Mouse (Mus musculus) 416B (cell line): ENCODE measurements at regions not wholly inside any gene's neighbourhood (a gene's known extent, or its start where the extent isn't known, plus 50 kb on each side); places are given as distances from the start of the nearest gene placed in this dataset.

ENCODE experiments used
- DNase-seq: peaks from one replicate; pipeline ENCODE4 v3.0.0; 2011; ENCODE audit warnings: low read depth

DNA sequence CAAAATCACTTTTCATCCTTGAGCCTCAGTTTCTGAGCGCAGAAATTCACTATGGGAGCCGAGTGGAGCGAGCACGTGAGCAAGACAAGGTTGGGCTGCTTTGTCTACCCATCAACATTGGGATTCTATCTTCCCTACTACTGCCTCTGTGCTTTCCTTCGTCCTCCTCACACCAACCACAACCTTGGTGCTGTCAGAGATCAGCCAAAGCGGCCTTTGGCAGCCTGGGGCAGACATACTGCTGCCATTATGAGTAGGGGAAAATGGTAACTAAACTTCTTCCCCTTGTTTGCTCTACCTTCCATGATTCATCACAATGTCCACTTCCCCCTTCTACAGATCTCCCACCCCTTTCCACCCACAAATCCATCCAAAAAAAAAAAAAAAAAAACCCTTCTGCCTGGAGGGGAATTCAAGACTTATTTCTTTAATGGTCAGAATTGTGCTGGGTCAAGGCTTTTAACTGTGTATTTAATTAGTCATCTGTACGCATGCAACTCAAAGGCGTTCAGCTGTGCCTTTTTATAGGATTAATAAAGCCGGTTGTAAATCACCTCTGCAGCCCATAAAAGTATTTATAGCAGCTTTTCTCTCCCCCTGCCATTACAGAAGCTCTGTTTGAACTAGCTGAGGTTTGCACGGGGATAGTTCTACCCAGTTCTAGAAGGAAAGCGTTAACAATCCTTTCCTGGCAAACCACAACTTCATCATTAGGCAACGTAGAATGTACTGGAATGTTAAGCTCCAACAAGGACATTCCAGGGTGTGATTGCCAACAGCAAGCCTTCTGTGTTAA, 340.4 kb downstream of the Pik3r1 start:
- DNase-seq, result no peak

DNA sequence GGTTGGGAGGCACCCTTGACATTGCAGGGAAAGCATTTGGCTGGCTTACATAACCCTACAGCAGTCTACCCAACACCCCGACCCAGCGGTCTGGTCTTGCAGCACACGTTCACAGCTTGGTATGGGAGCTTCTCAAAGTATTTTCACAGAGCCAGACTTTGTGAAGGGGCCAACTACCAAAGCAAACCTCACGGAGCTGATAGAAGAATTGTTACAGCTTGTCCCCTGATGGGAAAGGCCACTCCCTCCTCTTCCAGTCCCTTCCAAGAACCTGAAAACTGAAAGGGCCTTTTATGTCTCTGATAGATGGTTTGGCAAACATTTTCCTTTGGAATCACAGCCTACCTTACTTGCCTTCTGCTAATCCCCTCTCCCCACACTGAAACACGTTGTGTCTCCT, 341.6 kb downstream of the Pik3r1 start:
- DNase-seq, result no peak

DNA sequence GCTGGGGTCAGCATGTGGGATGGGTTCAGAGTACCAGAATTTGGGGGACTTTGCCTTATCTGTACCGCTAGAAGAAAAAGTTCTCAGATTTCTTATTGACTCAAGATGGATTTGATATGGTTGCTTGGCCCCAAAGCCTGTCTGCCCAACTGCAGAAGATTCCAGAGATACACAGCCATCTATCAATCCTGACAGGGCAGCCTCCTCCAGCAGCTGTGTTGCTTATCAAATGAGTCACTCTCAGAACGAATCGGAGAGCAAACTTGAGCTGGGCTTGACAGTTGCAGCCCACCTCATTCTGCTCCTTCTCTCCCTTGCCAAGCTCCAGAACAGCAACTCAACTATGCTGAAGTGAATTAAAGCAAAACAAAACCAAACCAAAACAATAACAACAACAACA, 345.9 kb downstream of the Pik3r1 start:
- no peak for DNase-seq

DNA sequence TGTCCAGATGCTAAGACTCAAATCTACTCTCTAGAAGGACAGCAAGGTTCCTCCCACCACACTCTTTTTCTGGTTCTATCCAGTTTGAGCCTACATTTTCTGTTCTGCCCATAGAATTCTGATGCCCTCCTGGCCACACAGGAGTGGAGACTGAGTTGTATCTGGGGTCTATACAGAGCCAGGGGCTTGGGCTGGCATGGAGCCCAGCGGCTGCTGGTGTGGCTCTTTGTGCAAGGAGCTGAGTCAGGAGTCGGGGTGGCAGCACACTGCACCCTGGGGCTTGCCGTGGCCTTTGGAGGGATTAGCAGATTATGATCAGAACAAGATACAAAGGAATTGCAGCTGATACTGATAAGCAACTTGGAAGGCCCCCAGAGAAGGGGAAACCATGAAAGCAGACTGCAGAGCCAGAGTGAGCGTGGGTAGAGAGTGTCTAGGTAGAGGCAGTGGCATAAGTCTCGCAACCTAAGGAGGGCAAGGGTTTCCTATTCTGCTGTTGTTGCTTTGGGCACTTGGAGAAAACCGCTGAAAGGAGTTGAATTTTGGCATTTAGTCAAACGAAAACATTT, 348.5 kb downstream of the Pik3r1 start:
- no peak for DNase-seq

DNA sequence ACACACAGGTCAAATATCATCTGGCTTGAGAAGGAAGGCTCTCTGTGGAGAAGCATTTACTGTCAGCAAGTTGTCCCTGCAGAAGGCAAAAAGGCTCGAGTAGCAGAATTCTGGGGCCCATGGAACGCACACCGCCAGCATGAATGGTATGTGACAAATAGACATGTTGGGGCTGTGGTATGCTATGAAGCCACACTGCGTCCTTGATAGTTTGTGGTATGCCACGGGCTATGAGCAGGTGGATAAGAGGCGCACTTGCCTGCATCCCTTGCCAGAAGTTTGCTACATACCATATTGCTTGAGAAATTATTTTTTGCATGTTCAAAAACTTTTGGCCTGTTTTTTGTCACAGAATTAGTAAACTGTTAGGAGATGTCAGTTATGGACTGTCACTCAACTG, 349.7 kb downstream of the Pik3r1 start:
- DNase-seq, result peak; percentile 7

DNA sequence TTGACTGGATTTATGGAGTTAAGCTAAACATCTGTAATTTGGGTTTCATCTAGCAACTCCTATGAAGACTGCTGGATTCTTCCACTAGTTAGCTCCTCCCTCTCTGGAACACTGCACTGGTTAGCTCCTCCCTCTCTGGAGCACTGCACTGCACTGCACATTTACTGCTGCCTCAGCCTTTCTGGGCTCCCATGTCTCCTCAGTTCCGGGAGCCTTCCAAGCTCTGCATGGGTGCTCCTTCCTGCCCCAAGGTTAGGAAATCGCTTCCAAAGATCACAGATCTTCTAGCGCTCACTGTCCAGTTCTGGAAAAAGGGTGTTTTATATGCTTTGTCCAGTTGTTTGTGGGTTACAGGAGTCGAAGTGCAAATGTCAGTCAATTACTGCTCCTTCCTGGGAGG, 359.1 kb downstream of the Pik3r1 start:
- no peak for DNase-seq

DNA sequence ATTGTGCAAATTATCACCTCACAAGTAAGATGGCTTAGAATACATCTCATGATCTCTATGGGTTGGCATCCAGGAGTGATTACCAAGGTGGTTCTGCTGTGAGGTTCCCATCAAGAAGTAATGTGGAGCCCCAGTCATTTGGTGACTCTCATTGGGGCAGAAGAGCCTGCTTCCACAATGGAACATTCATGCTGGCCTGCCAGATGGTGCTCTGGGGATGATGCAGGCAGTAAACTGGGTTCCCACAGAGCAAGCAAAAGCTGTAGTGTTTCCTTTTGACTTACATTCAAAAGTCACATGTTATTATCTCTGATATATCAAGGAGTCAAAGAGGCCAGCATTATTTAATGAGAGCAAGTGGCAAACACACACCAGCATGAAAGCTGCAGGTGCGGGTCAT, 360.4 kb downstream of the Pik3r1 start:
- no peak for DNase-seq

DNA sequence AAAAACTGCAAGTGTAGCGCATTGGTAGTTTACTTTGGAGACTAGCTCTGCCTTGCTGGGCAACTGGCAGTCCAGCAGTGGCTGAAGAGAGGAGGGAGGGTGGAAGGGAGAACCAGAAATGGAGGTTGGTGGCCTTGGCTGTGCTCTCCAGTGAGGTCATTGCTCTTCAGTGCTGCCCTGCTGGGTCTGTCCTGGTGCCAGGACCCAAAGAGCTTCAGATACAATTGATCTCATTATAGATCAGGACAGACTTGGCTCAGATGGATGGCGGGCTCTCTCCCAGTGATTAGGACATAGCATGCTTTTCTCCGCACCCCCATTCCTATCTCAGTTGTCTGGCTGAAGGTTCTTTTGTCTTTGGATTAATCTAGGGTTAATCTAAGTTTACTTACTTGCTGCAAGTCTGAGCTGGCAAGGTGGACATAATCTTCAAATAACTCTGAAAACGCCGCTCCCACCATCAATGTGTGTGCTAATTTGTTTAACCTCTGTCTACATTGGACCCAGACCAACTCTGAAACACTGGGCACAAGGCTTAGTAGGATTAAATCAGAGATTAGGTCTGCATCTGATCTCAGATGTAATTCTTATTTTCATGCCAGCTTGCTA, 394.3 kb downstream of the Pik3r1 start:
- DNase-seq, result no peak

DNA sequence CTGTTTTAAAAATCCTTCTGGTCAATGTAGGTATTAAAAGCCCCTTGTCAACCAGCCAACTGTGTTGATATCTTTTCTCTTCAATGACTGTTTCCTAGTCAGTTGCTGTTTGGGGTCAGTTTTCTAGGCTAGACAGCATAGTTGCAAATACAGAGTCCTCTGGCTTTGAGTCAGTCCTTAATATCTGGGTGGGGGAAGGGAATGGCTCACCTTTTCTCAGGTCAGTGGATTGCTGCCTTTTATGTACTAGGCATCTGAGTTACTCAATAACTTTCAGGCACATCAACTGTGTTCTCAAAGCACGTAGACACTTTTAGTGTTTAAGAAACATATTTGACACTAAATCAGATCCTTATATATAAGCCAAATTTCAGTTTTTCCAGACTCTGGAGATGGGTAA, 396.1 kb downstream of the Pik3r1 start:
- DNase-seq, result no peak

DNA sequence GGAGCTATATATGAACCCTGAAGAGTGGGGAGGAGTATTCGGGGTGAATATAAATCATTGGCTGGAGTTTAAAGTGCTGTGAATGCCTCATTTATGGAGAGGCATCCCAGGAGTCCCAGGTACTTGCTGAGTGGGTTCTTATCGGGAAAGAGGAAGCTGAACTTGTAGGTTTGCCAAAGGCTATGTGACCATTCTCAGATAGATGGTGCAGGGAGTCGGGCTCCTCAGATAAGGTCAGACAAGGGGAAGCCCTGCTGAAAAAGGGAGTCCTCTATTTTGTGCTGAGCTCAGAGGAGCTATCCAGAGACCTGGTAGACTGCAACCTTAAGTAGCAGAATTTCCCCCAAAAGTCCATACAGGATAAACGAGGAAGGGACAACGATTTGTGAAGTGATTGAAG, 399.8 kb downstream of the Pik3r1 start:
- DNase-seq, result no peak

DNA sequence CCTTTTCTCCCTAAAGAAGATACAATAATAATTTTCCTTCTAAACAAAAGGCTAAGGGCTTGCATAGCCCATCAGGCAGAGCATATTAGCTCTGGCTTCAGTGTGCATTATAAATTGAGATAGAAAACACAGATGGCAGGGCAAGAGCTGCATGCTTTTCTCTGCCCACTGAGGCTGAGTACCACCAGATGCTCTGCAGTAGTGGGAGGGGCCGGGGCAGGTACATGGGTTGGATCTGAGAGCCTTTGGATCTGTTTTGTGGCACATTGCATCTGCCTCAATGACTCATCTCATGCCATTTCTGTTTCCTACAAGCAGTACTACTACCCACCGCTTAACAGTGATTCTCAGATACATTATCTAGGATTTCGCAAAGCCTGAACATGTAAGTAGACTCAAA, 412.7 kb downstream of the Pik3r1 start:
- DNase-seq, result no peak

DNA sequence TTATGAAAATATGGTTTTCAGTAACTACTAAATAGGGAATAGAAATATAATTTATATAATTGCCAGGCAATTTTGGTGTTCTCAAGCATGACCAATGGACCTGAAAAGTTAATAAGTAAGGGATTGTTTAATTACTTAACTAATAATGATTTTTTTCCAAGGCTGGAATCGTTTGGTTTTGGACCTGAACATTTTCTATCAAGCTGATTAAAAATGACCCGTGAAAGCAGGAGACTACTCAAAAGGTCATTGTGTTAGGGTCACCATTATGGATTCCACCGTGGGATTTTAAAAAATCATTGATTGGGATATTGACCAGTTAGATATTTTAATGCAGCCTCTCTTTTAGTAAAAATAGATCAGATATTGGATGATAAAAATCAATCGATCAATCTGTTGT, 416.9 kb downstream of the Pik3r1 start:
- DNase-seq, result no peak

DNA sequence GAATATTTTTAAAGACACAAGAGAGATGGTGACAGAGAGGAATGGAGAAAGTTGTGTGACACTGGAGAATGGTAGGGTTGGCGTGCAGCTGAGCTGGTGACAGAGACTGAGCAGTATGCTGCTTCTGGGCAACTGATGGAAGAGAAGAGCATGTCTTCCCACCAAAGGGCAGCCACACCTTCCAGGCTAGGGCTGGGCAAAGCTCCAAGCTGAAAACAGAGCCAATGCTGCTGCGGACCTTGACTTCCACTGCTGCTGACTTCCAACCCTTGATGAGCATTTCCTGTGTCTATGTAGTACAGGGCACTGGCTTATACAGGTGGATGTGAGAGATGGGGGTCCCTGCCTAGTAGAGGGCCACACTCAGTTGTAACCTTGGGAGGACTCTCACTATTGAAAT, 418.7 kb downstream of the Pik3r1 start:
- no peak for DNase-seq

DNA sequence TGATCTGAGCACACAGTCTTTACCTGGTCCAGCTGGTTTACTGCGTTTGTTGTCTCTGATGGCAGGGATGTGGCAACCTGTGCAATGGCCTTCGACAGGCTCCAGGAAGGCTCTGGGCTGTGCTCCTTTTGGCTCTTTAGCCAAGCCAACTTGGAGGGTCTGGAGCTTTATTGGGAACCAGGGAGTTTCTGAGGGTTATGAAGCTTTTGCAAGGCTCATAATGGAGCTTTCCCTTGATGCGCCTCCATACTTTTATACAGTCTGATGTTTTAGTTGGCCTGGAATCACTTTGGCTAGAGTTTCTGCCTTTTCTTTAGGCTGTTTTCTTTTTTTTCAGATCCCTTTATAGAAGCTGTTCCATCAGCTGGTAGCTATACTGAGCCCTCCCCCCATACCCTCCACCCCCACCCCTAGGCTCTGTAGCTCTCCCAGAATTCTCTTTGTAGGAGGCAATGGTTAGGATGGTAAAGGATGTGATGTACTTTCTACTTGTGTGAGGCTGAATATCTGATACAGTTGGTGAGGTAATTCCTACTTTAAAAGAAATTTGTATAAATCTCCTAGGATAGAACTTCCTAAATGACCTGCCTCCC, 429.6 kb downstream of the Pik3r1 start:
- no peak for DNase-seq

DNA sequence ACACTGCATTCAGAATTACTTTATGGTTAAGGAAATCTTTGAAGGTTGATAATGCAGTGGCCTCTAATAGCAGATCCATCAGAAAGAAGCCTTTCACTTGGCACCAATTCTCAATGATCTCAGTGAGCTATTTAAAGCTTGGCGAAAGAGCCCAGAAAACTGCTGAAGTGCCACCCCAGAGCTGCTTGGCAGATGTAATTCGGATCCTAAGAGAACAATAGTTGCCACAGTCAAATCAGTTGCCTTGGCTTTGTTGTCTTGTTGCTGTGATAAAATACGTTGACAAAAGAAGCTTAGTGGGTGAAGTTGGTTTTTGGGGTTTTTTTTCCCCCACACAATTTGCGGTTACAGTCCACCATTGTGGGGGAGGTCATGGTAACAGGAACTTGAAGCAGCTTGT, 449.4 kb downstream of the Pik3r1 start:
- no peak for DNase-seq

DNA sequence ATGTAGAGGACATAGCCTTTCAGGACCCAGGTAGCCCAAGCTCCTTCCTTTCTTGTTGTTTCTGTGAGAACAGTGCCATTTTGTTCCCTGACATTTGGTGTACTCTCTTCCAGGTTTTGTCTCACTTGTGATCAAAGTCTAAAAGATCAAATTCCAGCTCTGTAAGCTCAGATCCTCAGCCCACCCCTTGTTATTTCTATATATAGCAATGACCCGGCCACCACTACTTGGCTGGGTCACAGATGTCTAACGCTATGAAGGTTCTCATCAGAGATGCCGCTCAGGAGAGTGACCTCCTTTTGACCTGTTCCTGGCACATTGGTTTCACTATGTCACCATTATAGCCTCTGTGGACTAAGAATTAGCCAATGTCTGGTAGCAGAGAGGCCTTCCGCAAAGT, 451.7 kb downstream of the Pik3r1 start:
- no peak for DNase-seq

DNA sequence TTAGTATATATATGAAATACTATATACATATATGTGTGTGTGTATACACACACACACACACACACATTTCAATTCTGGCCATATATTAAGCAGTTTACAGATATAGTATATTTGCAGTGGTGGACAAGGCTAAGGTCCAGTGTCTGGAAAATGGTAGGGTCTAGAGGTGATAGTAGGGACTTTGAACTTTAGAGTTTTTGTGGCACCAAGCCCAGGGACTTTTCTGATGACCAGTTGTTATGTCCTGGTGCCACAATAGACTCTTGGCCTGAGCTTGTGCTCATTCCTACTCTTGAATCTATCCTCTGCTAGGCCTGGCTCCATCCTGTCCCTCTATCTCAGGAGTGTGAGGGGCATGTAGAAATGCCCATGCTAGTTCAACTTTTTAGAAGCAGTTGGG, 454.0 kb downstream of the Pik3r1 start:
- no peak for DNase-seq

DNA sequence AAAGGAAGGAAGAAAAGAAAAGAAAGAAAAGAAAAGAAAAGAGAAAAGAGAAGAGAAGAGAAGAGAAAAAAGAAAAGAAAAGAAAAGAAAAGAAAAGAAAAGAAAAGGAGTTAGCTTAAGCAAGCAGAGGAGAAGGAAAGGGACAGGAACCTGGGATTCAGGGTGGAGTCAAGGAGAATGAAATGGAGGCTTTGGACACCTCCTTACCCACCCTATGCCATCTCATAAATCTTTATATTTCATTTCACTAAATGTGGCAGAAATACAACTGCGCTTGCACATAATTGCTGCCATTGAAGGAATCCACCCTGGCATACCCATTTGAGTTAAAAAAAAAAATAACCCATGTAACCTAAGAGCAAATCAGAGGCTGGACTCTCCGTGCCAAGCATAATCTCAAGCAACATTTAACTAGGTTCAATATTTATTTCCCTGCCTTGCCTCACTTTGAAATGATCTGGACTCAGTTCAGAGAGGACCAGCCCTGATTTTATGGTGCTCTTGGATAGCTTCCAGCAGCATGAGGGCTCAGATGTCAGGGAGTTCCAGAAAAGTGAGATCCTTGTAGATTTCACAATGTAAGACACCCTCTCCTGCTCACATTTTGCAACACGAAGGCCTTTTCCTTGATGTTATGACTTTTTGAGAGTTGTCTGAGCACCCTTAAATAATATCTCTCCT, 456.2 kb downstream of the Pik3r1 start:
- no peak for DNase-seq

DNA sequence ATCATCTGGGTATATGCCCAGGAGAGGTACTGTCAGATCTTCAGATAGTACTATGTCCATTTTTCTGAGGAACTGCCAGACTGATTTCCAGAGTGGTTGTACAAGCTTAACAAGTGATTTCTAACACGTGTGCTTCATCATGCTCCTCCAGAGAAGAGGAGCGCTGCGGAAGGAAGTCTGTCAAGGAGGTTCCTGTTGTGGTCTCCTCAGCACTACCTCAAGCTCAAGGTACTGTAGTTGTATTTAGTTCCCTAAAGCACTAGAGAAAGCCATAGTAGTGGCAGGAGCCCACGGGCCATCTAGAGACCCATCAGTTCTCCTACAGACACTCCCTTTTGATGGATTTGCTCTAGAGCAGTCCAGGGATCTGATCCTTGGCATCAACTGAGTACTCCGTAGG, 459.3 kb downstream of the Pik3r1 start:
- DNase-seq, result no peak

DNA sequence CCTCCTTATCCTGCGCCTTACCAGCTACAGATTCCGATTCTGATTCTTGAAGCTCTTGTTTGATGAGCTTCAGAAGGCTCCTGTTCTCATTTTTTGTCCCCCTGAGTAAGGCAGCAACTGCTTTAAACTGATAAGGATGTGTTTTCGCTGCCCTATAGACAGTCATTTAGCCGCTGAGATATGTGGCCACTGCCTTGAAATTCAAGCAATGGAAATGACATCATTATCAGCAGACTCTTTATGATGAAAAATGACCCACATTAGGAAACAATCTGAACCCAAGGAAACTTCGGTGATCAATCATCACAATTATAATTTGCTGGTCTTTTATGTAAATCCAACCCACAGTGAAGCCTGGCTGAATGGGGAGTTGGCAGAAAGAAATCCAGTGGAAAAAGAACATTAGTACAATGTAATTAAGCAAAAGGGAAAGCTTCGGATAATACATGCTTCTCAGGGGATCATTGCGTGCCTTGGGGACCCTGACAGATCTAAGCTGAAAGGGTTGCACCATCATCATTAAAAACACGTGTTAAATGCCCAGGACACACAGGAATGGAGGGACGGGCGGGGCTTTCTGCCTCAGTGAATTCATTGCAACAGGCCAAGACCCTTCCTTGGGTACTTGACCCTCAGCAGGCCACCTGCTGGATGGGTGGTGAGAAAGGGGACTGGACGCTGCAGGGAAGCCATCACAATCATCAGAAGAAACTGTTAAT, 462.2 kb downstream of the Pik3r1 start:
- no peak for DNase-seq

DNA sequence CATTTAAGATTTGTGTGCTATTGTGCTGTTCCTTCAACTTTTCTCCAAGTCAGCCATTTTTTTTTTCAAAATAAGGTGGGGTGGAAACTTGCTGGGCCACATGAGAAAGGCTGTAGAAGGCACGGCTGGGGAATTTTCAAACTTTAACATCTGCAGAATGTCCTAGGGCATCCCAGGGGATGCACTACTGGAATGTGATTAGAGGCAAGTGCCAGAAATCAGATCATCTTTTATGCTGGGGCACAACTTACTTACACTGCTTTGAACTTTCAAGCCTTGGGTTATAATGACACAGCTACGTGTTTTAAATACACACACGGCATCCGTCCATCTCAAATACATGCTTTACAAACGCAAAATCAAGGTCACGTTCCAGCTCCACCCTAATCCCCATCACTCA, 463.0 kb downstream of the Pik3r1 start:
- no peak for DNase-seq

DNA sequence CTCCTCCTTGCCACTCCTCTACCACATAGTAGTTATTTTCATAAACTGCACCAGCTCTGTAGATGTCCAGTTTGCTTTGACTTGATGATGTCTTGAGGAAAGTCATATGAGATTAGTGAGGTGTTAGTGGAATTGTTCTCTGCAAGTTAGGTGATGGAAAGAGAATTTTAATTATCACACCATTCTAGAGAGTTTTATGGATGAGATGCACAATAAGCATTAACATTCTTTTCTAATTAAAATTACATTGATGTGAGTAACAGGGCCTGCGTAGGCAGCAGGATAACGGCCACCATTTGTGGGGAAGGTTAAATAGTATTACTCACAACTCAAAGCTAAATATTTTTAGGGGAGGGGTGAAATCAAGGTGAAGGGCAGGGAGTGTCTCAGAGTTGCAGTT, 466.7 kb downstream of the Pik3r1 start:
- DNase-seq, result no peak
